Mouse (Mus musculus) liver, embryonic 14.5 days (tissue): ENCODE results near the gene 4930556J24Rik. TPM values are rescaled to one million over a fixed set of nuclear protein-coding genes. Genes with fewer than 3 reads are reported as not detected.
"Not testable (repeated sequence)": the region's sequence is repeated elsewhere in the genome, so short reads cannot be mapped to it uniquely, and the experiment has no call there.

Experiments used
- ATAC-seq: fragments of 200-750 bp; cut with Nextera tagmentation; 2 replicates; pipeline ENCODE4 v1.8.0; 2017; ENCODE audit warnings: moderate number of reproducible peaks, mild to moderate bottlenecking, moderate library complexity; ENCODE audit not compliant: insufficient read depth
- DNase-seq, 3 experiments: peaks; one replicate each; pipeline ENCODE4 v3.0.0-alpha.2; 2012 to 2013; ENCODE audit warnings: low read depth in 3 of 3, low spot score in 3 of 3
- H3K27ac ChIP-seq: fragments of 300-500 bp; sonication (generic); 2 replicates; pipeline ENCODE4 v1.5.1; 2014; ENCODE audit warnings: moderate library complexity, mild to moderate bottlenecking, control low read depth, inconsistent platforms
- H3K27me3 ChIP-seq: fragments of 300-500 bp; sonication (generic); 2 replicates; pipeline ENCODE4 v1.6.1; 2014; ENCODE audit warnings: mild to moderate bottlenecking, low read length, moderate library complexity; ENCODE audit not compliant: control insufficient read depth, insufficient read depth
- H3K36me3 ChIP-seq: fragments of 300-500 bp; sonication (generic); replicated peaks from 2 replicates; pipeline ENCODE4 v1.6.1; 2014; ENCODE audit warnings: low read depth; ENCODE audit not compliant: control insufficient read depth, insufficient read depth
- H3K4me1 ChIP-seq, 2 experiments: fragments of 200-500 bp in 1 of 2; fragments of 300-500 bp in 1 of 2; sonication (generic) in 1 of 2; replicated peaks; 2 replicates each; pipeline ENCODE4 v1.6.1; 2012 to 2014; ENCODE audit warnings: antibody characterized with exemption in 1 of 2, inconsistent platforms in 1 of 2, low read length in 1 of 2; ENCODE audit not compliant: control insufficient read depth in 2 of 2, insufficient read depth in 2 of 2
- H3K4me2 ChIP-seq: fragments of 300-500 bp; sonication (generic); 2 replicates; pipeline ENCODE4 v1.6.1; 2014; ENCODE audit warnings: low read depth, mild to moderate bottlenecking, control low read depth, moderate library complexity
- H3K4me3 ChIP-seq, 2 experiments: fragments of 200-500 bp in 1 of 2; fragments of 300-500 bp in 1 of 2; sonication (generic) in 1 of 2; 2 replicates each; pipeline ENCODE4 v1.5.1; 2012 to 2014; ENCODE audit warnings: low read depth in 2 of 2, low read length in 2 of 2, mild to moderate bottlenecking in 2 of 2, control low read depth in 1 of 2, inconsistent platforms in 1 of 2, moderate library complexity in 1 of 2; ENCODE audit not compliant: insufficient read depth in 1 of 2
- H3K9ac ChIP-seq: fragments of 300-500 bp; sonication (generic); replicated peaks from 2 replicates; pipeline ENCODE4 v1.6.1; 2014; ENCODE audit warnings: mild to moderate bottlenecking, control low read depth, moderate library complexity
- H3K9me3 ChIP-seq: fragments of 300-500 bp; sonication (generic); 2 replicates; pipeline ENCODE4 v1.6.1; 2016; ENCODE audit warnings: low read length, mixed read lengths; ENCODE audit not compliant: control insufficient read depth
- CTCF ChIP-seq: IDR thresholded peaks from 2 replicates; pipeline ENCODE4 v1.5.1; 2016; ENCODE audit warnings: antibody characterized with exemption, low read depth, control low read depth
- EP300 ChIP-seq: IDR thresholded peaks from 2 replicates; pipeline ENCODE4 v1.6.1; 2016; ENCODE audit warnings: antibody characterized with exemption, low read depth
- WGBS: fragments of 180-500 bp; shearing (Covaris S2); extraction: QIAGEN DNeasy Blood & Tissue Kit; methylation state at CpG from one replicate; pipeline ENCODE4 v1.1.7; 2014; ENCODE audit not compliant: insufficient replicate concordance; 5-methylcytosine and 5-hydroxymethylcytosine counted together
- polyA plus RNA-seq, 2 experiments: library from polyadenylated mRNA; depleted of rRNA in 1 of 2; stranded (reverse) in 1 of 2; unstranded in 1 of 2; fragments of >200 nt; fragmentation: Nextera tagmentation in 1 of 2; extraction: Ambion mirVana in 1 of 2; gene quantifications; 2 replicates each; pipeline versions ENCODE4 v1.2.1 to v1.2.3; 2012 to 2014

4930556J24Rik gene
- not detected in 2 replicates for polyA plus RNA-seq (2012; rRNA removed)
- not detected in 2 replicates for polyA plus RNA-seq (2014; fragmentation: Nextera tagmentation; extraction: Ambion mirVana)

DNA sequence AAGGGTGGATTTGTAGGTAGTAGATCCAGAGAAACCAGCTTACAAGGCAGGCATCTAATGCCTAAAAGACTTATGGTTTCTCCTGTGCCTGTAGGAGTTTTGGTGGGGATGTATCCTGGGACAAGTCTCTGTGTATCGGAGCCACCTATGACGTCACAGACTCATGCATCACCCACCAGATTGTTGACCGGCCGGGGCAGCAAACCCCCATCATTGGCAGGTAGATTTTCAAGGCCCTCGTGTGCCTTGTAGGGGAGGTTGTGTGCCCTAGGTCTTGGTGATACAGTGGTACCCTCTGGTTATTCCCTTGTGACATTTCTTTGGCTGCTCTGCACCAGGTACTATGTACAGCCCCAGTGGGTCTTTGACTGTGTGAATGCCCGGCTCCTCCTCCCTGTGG lies at the start of gene 4930556J24Rik:
Gene 4930556J24Rik, minus strand, starts transcription at position 101 of the 400 bp plus-strand sequence.
- TF ChIP-seq CTCF (no peak), EP300 (no peak)
- Histone ChIP-seq H3K4me1 (peaks cover 0 to under 1% of the 10 kb centered on the region in 2 experiments; a peak in 1 of 4 replicates), H3K36me3 (peaks cover 35% of the 10 kb centered on the region), H3K9me3 (no peaks in the 10 kb centered on the region), H3K27me3 (no peaks in the 10 kb centered on the region), H3K9ac (no peak within 1 kb of the TSS), H3K4me2 (no peak within 1 kb of the TSS), H3K4me3 (no peak within 1 kb of the TSS), H3K27ac (no peak within 1 kb of the TSS)
- no peak for ATAC-seq
- WGBS: 76% methylated on average over 6 of the region's 6 CpGs
- DNase-seq: no peak

DNA sequence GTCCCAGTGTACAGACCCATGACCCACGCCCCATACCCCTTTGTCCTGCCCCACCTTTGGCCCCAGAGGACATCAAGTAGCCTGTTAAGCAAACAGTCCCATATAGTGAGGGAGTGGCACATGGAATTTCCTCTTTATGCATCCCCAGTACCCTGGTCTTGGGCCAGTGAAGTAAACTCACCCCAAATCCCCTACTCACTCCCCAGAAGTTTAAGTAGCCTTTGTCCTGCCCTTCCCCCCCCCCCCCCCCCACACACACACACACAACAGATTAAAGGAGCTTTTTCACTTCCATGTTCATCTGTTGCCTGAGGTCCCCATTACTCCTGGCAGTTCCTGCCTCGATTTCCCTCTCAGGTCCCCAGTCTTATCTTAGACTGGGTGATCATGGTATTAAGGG lies 46.7 kb upstream of the 4930556J24Rik start:
- 35% methylated on average over 2 of the region's 2 CpGs for WGBS
- Histone ChIP-seq H3K9ac (no peak overlapping the region), H3K9me3 (no peaks in the 10 kb centered on the region), H3K36me3 (no peaks in the 10 kb centered on the region), H3K4me1 (0 out of 4 replicates have a peak, but pooled peaks cover 0 to 2% of the 10 kb centered on the region in 2 experiments), H3K27me3 (no peaks in the 10 kb centered on the region), H3K27ac (no peak overlapping the region), H3K4me2 (no peak overlapping the region), H3K4me3 (no peak overlapping the region)
- ATAC-seq (no peak), DNase-seq (no peak)
- no peak for TF ChIP-seq CTCF
- TF ChIP-seq EP300: no peak

DNA sequence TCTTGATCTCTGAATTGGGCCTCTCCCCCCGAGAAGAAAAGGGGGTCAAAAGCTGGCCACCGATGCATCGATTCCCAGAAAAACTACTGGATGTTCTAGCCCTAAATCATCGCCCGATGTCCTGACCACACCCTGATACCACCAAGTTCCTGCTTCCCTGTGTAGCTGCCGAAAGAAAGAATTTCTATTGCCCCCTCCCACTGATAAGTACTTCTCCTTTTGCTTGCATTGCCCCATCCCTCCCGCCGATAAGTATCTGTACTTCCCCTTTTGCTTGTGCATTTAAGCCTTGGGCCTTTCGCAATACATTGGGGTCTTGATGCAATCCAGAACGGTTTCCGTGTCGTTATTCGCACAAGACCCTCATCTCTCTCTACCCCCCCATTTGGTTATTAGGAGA lies 45.5 kb upstream of the 4930556J24Rik start:
- not testable (repeated sequence) for H3K36me3 ChIP-seq, ATAC-seq

DNA sequence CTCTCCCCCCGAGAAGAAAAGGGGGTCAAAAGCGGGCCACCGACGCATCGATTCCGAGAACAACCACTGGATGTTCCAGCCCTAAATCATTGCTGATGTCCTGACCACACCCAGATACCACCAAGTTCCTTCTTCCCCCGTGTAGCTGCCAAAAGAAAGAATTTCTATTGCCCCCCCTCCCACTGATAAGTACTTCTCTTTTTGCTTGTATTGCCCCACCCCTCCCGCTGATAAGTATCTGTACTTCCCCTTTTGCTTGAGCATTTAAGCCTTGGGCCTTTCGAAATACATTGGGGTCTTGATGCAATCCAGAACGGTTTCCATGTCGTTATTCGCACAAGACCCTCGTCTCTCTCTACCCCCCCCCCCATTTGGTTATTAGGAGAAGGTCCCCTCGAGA lies 39.2 kb upstream of the 4930556J24Rik start:
- not testable (repeated sequence) for H3K27ac ChIP-seq, H3K4me2 ChIP-seq, ATAC-seq, H3K4me3 ChIP-seq, H3K36me3 ChIP-seq, H3K9me3 ChIP-seq, H3K27me3 ChIP-seq, H3K9ac ChIP-seq, DNase-seq, H3K4me1 ChIP-seq
- 58% methylated on average over 14 of the region's 14 CpGs for WGBS

More for the DNA sequence above, 45.5 kb upstream of the 4930556J24Rik start:
- not testable (repeated sequence) for H3K4me2 ChIP-seq, DNase-seq, H3K9me3 ChIP-seq, H3K4me1 ChIP-seq, H3K9ac ChIP-seq, H3K4me3 ChIP-seq, H3K27me3 ChIP-seq, H3K27ac ChIP-seq
- WGBS: 59% methylated on average over 13 of the region's 13 CpGs

DNA sequence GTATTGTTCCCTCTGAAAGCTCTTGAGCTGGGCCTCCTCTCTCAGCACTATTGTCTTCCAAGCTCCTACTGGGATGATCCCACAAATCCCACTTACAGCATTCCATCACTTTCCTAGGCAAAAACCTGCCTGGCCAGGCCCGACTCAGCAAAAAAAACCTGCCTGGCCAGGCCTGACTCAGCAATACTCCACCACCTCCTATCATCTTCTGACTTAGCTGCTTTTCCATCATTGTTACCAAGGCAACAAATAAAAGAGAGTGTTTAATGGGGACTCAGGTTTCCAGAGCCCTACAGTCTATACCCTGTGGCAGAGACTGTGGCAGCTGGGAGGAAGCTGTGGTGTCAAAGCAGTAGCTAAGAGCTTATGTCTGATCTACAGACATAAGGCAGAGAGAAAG lies 36.0 kb upstream of the 4930556J24Rik start:
- TF ChIP-seq CTCF: no peak
- TF ChIP-seq EP300: no peak
- no peak overlapping the region for H3K4me3 ChIP-seq
- H3K27me3 ChIP-seq: no peaks in the 10 kb centered on the region
- ATAC-seq: no peak
- H3K4me2 ChIP-seq: no peak overlapping the region
- no peaks in the 10 kb centered on the region for H3K36me3 ChIP-seq
- H3K4me1 ChIP-seq: no peaks in the 10 kb centered on the region
- WGBS: 23% methylated on average over 1 of the region's 1 CpGs
- H3K9me3 ChIP-seq: no peaks in the 10 kb centered on the region
- no peak overlapping the region for H3K9ac ChIP-seq
- no peak overlapping the region for H3K27ac ChIP-seq
- DNase-seq: no peak
